Mouse (Mus musculus) limb, embryonic 10.5 days (tissue): ENCODE results near the gene Arpp19. TPM values are rescaled to one million over a fixed set of nuclear protein-coding genes. Genes with fewer than 3 reads are reported as not detected.

Experiments used
- DNase-seq: peaks from one replicate; pipeline ENCODE4 v3.0.0-alpha.2; 2017; ENCODE audit warnings: low spot score
- H3K27ac ChIP-seq: fragments of 300-500 bp; sonication (generic); 2 replicates; pipeline ENCODE4 v1.5.1; 2016; ENCODE audit warnings: mild to moderate bottlenecking
- H3K27me3 ChIP-seq: fragments of 300-500 bp; sonication (generic); 2 replicates; pipeline ENCODE4 v1.6.1; 2016; ENCODE audit warnings: low read depth, mild to moderate bottlenecking; ENCODE audit not compliant: poor library complexity, severe bottlenecking
- H3K36me3 ChIP-seq: fragments of 300-500 bp; sonication (generic); 2 replicates; pipeline ENCODE4 v1.6.1; 2016; ENCODE audit warnings: mild to moderate bottlenecking, moderate library complexity
- H3K4me1 ChIP-seq: fragments of 300-500 bp; sonication (generic); 2 replicates; pipeline ENCODE4 v1.6.1; 2016
- H3K4me3 ChIP-seq: fragments of 300-500 bp; sonication (generic); 2 replicates; pipeline ENCODE4 v1.5.1; 2016; ENCODE audit warnings: mild to moderate bottlenecking, moderate library complexity
- H3K9me3 ChIP-seq: fragments of 300-500 bp; sonication (generic); replicated peaks from 2 replicates; pipeline ENCODE4 v1.6.1; 2016; ENCODE audit warnings: mild to moderate bottlenecking
- WGBS: fragments of 180-500 bp; shearing (Covaris S2); methylation state at CpG from one replicate; pipeline ENCODE4 v1.1.7; 2016; 5-methylcytosine and 5-hydroxymethylcytosine counted together
- polyA plus RNA-seq: library from polyadenylated mRNA; unstranded; fragments of >200 nt; fragmentation: Nextera tagmentation; extraction: Ambion mirVana; gene quantifications from 2 replicates; pipeline ENCODE4 v1.2.1, GENCODE M21; 2016

The Arpp19 gene
- polyA plus RNA-seq, 1 experiment from 2014 or later = 364 TPM

DNA sequence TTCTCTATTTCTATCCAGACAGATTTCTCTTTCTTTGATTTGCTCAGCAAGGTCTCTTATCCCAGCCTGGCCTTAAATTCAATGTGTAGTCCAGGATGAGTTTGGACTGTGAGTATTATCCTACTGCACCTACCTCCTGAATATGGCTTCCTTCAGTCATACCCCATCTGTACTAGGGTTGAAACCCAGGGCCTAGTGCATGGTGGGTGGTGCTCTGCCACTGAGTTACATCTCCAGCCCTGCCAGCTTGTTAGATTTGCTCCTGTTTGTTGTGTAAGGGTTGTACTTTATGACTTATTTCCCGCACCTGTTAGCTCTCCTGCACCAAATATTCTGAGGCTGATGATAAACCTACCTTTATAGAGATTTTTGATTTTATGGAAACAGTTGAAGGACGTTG lies 5.8 kb downstream of the Arpp19 start:
- H3K36me3 ChIP-seq = peaks cover 51% of the 10 kb centered on the region
- WGBS = 93% methylated on average over 2 of the region's 2 CpGs

DNA sequence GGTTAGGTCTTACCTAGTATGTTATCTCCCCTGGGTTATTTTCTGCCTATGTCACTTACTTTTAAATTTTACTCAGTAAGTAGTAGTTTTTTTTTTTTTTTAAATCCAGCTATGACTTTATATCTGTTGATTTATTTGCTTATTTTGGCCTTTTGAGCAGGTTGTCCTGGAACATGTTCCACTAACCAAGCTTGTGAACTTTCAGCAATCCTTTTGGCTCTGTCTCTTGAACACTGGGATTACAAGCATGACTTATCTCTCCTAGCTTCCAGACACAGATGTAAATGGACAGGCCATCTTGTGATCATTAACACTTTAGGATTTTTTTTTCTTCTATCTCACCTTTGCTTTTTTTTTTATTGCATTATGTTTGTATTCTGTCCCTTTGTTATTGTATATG lies 9.7 kb downstream of the Arpp19 start:
- no peak overlapping the region for H3K4me3 ChIP-seq
- DNase-seq = no peak
- no peaks in the 10 kb centered on the region for H3K9me3 ChIP-seq
- no peaks in the 10 kb centered on the region for H3K4me1 ChIP-seq
- peaks cover 54% of the 10 kb centered on the region for H3K36me3 ChIP-seq
- H3K27me3 ChIP-seq = no peaks in the 10 kb centered on the region
- no peak overlapping the region for H3K27ac ChIP-seq

More for the DNA sequence above, 5.8 kb downstream of the Arpp19 start:
- no peak overlapping the region for H3K4me3 ChIP-seq
- H3K27ac ChIP-seq = no peak overlapping the region
- no peaks in the 10 kb centered on the region for H3K9me3 ChIP-seq
- no peaks in the 10 kb centered on the region for H3K27me3 ChIP-seq
- no peak for DNase-seq
- peaks cover 11% of the 10 kb centered on the region for H3K4me1 ChIP-seq

DNA sequence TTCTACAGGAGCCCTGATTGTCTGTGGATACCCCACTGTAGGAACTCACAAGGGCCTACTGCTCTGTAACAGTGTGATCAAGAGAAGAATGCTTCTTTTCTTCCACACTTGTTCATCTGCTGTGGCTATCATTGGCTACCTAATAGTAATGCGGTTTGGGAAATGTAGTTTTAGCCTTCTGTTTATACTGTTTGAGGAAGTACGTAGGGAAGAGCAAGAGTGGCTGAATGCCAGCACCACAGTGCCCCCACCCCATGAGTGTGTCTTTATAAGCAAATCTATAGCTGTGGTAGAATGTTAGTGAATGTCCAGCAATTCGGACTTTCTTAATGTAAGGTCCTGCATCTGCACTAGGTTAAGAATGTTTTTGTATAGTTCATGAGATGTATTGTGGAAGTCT lies 11.7 kb downstream of the Arpp19 start:
- no peaks in the 10 kb centered on the region for H3K9me3 ChIP-seq
- H3K4me3 ChIP-seq = no peak overlapping the region
- no peaks in the 10 kb centered on the region for H3K4me1 ChIP-seq
- H3K27ac ChIP-seq = no peak overlapping the region
- no peaks in the 10 kb centered on the region for H3K27me3 ChIP-seq
- no peak for DNase-seq
- H3K36me3 ChIP-seq = peaks cover 38% of the 10 kb centered on the region
- 90% methylated on average over 3 of the region's 3 CpGs for WGBS

DNA sequence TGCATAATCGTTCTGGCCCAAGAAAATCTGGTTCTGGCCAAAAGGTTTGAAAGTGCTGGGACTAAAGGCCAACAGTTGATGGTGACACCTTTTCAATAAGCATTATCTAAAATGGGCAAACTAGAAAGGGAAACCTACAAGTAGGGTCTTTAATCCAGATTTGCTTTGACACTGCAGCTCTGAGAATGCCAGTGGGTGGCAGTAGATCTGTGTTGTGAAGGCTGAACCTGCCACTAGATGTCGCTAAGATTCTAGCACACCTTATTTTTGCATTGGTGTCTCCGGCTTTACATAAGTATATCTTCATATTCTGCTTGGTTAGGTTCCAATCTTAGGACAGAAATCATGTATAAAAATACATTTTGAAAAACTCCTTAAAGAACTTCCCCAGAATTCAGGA lies 12.6 kb downstream of the Arpp19 start:
- Histone ChIP-seq H3K27me3 (no peaks in the 10 kb centered on the region), H3K9me3 (no peaks in the 10 kb centered on the region), H3K27ac (no peak overlapping the region), H3K4me3 (no peak overlapping the region), H3K36me3 (peaks cover 44% of the 10 kb centered on the region), H3K4me1 (no peaks in the 10 kb centered on the region)
- peak; percentile 45 for DNase-seq
- WGBS = 49% methylated on average over 3 of the region's 3 CpGs

DNA sequence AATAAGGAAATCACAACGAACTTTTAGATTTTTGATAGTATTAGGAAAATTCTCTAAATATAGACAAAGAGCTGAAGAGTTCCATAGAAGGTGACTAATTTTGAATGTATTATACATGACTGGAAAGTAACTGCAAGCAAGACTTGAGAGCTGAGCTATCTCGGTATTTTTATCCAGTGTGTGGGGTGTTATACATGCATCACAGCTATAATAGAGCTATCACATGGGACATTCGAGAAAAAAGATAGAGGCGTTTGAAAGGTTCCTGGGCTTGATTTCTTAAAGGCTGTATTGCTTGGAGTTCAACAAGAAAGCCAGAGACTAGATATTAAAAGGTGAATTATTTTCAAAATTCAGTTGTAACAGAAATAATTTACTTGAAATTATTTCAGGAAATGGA lies 14.4 kb downstream of the Arpp19 start:
- H3K4me3 ChIP-seq = no peak overlapping the region
- H3K4me1 ChIP-seq = no peaks in the 10 kb centered on the region
- DNase-seq = no peak
- no peaks in the 10 kb centered on the region for H3K9me3 ChIP-seq
- H3K36me3 ChIP-seq = peaks cover 40% of the 10 kb centered on the region
- no peaks in the 10 kb centered on the region for H3K27me3 ChIP-seq
- 93% methylated on average over 4 of the region's 4 CpGs for WGBS
- H3K27ac ChIP-seq = no peak overlapping the region

DNA sequence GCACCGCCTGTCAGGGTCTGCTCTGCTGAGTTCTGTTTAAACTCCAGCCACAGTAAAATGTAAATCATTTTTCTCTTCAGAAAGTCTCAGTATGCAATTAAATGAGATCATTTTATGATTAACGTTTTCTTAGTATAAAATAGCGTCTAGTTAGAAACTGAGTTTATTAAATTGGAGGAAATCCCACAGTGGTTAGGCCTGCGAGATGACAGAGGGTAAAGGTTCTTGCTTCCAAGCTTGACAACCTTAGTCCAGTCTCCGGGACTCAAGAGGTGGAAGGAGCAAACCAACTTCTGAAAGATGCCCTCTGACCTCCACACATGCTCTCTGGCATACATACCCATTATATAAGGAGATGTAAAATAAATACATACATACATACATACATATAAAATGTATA lies 17.6 kb downstream of the Arpp19 start:
- WGBS = 92% methylated on average over 5 of the region's 5 CpGs
- H3K4me1 ChIP-seq = no peaks in the 10 kb centered on the region
- H3K27ac ChIP-seq = no peak overlapping the region
- DNase-seq = no peak
- peaks cover 60% of the 10 kb centered on the region for H3K36me3 ChIP-seq
- H3K27me3 ChIP-seq = no peaks in the 10 kb centered on the region
- H3K9me3 ChIP-seq = no peaks in the 10 kb centered on the region
- H3K4me3 ChIP-seq = no peak overlapping the region

DNA sequence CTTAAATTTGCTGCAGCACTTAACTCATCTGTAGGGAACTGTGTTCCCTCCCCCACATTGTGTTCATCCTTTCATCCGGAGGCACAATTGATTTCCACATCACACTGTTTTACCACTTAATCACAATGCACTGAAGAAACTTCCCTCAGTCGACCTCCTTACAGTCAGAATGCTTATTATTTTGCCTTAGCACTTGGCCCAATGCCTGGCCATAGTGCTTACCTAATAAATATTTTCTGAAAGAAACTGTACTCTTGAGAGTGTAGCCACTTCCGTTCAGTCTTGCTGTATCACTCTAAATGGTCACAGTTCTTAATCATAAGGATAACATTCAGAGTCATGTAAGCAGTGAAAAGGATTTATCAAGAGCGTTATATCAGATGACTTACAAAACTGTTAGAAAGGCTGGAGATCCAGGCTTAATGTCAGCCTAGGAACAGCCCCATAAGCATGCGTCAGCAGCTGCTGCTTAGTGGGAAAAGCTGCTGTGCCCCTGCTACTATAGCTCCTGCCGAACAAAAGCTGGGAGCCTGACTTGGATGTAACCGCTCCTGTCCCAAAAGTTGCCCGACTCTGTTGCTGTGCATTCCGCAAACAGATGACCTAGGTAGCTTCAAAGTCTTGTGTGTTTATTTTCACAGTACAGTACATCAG lies 27.4 kb downstream of the Arpp19 start:
- Histone ChIP-seq H3K36me3 (peaks cover 11% of the 10 kb centered on the region), H3K4me1 (no peaks in the 10 kb centered on the region), H3K9me3 (no peaks in the 10 kb centered on the region), H3K4me3 (no peak overlapping the region), H3K27ac (no peak overlapping the region), H3K27me3 (peaks cover under 1% of the 10 kb centered on the region; the same call in 1 of the 2 replicates)
- WGBS = 86% methylated on average over 9 of the region's 9 CpGs
- DNase-seq = no peak

DNA sequence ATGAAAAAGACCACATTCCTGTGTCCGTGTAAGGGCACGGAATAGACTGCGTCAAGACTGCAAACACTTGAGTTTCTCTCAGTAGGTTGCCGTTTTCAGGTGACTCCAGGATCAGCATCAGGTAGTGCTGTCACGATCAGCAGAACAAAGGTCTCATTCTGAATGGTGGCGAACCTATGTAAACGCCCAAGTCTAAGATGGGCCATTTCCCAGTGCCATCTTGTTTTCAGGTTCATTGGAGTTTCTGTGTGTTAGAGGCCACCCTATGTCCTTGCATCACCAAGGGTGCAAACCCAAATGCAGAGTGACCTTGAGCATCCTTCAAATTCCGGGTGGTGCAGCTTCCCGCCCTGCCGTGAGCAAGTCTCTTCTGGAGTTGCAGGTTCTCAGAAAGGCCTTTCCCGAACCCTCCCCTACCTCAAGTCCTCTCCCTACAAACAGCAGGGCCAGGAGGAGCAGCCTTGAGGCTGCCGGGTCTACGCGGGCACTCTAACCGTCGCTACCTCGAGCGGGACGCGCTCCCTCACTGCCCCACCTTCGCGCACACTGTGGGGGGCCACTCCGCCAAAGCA lies 33.1 kb downstream of the Arpp19 start, which contains the start of gene Myo5a:
Gene Myo5a (plus strand): TSS at position 559 of the 572 bp plus-strand sequence.
- Histone ChIP-seq H3K9me3 (no peaks in the 10 kb centered on the region), H3K4me3 (peak within 1 kb of the TSS; percentile 84), H3K27ac (peak within 1 kb of the TSS; percentile 93), H3K36me3 (no peaks in the 10 kb centered on the region), H3K4me1 (peaks cover 17% of the 10 kb centered on the region), H3K27me3 (peaks cover 4% of the 10 kb centered on the region; the same call in 1 of the 2 replicates)
- 23% methylated on average over 23 of the region's 23 CpGs for WGBS
- DNase-seq = no peak

DNA sequence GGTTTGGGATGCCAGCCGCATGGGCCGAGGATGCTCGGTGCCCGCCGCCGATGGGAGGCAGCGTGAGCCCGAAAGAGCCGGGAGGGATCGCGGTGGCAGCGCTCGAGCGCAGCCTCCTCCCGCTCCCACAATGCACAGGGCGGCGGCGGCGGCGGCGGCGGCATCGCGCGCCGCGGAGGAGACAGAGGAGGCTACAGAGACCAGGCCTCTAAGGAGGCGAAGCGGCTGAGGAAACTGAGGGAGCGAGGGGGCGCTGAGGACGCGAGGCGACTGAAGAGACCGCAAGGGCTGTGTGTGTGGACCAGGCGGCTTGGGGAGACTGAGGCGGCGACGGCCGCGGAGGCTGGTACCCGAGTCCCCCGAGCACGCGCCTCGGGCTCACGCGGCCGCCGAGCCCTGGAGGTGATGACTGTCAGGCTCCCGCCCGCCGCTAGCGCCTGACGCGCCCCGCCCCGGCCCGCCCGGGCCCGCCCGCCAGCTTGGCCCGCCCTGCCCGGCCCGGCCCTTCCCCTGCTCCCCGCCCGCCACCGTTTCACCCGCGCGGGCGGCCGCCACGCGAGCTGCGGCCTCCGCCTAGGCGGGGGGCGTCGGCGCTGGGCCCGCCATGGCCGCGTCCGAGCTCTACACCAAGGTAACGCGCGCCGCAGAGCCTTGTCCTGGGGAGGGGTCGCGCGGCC lies 33.8 kb downstream of the Arpp19 start:
- peak; percentile 87 for DNase-seq
- H3K27me3 ChIP-seq = peaks cover 4% of the 10 kb centered on the region; the same call in 1 of the 2 replicates
- H3K36me3 ChIP-seq = no peaks in the 10 kb centered on the region
- H3K4me3 ChIP-seq = peak overlapping the region; percentile 84
- H3K4me1 ChIP-seq = peaks cover 17% of the 10 kb centered on the region
- WGBS = under 1% methylated on average over 59 of the region's 92 CpGs
- H3K9me3 ChIP-seq = no peaks in the 10 kb centered on the region
- H3K27ac ChIP-seq = peak overlapping the region; percentile 93

DNA sequence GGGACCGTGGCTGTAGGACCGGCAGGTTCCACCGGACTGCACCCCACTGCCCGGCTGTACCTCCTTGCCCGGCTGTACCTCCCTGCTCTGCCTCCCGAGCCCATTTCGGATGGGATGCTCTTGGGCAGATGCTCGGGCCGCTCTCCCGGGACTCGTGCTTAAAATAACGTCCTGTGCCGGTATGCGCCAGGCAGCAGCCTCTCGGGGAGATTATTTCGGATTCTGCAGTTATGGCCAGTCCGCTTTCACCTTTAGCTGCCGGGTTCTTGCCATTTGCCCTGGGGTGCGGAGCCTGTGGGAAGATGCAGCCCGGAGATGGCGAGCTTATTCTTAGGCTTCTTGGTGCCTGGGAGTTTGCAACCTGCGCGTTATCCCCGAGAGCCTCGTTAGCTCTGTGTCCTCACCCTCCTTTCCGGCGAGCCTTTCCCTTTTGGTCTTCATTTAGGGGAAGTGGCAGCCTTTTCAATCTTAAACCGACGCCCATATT lies 34.3 kb downstream of the Arpp19 start:
- peaks cover 17% of the 10 kb centered on the region for H3K4me1 ChIP-seq

DNA sequence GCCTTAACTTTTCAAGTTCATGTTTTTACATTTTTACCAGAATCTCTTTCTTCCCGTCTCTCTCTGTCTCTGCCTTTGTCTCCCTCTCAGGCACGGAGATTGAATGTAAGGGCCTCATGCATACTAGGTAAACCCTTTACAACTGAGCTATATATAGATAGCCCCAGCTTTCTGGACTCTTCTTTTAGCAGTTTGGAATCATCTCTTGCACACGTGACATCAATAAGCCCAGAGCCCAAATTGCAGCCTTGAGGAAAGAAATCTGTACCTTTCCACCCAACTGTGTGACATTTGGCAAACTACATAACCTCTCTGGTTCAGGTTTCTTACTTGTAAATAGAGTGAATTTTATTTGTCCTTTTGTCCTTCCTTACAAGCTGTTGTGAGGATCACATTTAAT lies 34.9 kb downstream of the Arpp19 start:
- DNase-seq = no peak
- Histone ChIP-seq H3K36me3 (no peaks in the 10 kb centered on the region), H3K27ac (peak overlapping the region; percentile 93; the same call in 1 of the 2 replicates), H3K27me3 (peaks cover 4% of the 10 kb centered on the region; the same call in 1 of the 2 replicates), H3K4me1 (peaks cover 17% of the 10 kb centered on the region), H3K4me3 (peak overlapping the region; percentile 84), H3K9me3 (no peaks in the 10 kb centered on the region)
- 25% methylated on average over 3 of the region's 3 CpGs for WGBS

More for the DNA sequence above, 34.3 kb downstream of the Arpp19 start:
- DNase-seq = no peak
- Histone ChIP-seq H3K36me3 (no peaks in the 10 kb centered on the region), H3K27me3 (peaks cover 4% of the 10 kb centered on the region; the same call in 1 of the 2 replicates), H3K9me3 (no peaks in the 10 kb centered on the region), H3K4me3 (peak overlapping the region; percentile 84), H3K27ac (peak overlapping the region; percentile 93)
- WGBS = under 1% methylated on average over 29 of the region's 29 CpGs

DNA sequence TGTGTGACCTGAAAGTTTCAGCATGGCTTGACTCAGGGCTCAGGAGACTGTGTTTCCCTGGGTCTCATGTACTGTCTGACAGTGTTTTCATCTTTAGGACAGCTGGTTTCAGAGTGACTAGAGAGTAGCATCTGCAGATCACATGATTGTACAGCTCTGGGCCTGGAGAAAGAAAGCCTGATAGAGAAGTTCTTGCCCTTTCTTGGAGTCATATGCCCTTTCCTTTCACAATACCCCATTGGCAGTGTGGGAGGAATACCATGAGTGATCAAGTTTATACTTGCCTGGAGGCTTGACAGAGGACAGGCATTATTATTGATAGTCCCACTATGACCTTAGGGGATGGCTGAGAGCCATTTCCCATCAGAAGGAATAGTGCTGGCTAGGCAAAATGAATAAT lies 39.8 kb downstream of the Arpp19 start:
- no peaks in the 10 kb centered on the region for H3K9me3 ChIP-seq
- H3K4me3 ChIP-seq = no peak overlapping the region
- H3K4me1 ChIP-seq = peaks cover 3% of the 10 kb centered on the region
- DNase-seq = no peak
- H3K36me3 ChIP-seq = no peaks in the 10 kb centered on the region
- no peak overlapping the region for H3K27ac ChIP-seq
- H3K27me3 ChIP-seq = no peaks in the 10 kb centered on the region

DNA sequence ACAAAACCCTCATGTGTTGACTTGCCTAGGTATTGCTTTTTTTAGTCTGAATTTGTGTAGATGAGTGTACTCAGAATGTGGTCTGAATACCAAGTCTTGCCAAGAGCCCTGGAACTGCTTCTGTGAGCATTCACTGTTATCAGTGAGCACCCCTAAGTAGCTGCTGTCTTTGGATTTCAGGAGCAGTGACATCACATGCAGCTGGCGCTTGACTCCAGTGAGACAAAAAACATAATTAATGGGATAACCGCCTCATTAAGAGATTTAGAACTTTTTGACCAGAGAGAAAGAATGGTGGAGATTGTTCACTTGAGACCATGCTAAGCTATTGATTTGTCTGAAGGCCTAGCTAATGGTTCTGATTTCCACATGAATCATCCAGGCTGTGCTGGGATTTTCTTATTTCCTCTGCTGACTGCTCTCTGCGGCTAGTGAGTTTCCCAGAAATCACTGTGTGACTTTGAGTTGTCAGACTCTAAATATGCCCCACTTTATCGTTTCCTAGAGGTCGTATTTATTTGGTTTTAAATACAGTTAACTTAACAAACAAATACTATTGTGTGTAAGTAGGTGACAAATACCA lies 47.9 kb downstream of the Arpp19 start:
- H3K27me3 ChIP-seq = no peaks in the 10 kb centered on the region
- no peaks in the 10 kb centered on the region for H3K36me3 ChIP-seq
- H3K9me3 ChIP-seq = no peaks in the 10 kb centered on the region
- WGBS = 88% methylated on average over 5 of the region's 5 CpGs
- no peak for DNase-seq
- no peak overlapping the region for H3K27ac ChIP-seq
- H3K4me3 ChIP-seq = no peak overlapping the region
- H3K4me1 ChIP-seq = no peaks in the 10 kb centered on the region
